19 mouse cellular contexts compared by ENCODE assay signal in the genomic region with DNA sequence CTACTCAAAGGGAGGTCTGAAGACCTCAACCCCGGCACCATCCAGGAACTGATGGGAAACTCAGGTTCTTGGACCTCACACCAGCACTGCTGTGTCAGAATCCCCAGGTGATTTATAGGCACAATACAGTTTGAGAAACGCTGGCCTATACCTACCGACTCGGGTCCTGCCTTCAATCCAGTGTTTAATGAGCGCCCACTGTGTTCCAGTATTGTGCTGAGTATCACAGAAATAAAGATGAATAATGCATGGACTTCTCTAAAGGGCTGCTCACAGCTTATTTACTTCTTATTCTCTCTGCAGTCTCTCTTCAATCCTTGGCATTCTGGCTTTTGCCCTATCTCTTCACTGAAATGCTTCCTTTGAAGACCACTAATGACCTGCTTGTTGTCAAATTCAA.
DNase-seq lines count a peak whose midpoint lies in the region; ATAC-seq and TF ChIP-seq lines count a peak whose summit lies in the region.
"Had no signal": no experiment of that assay in that cellular context is flagged by ENCODE, and none has a peak within 500 bp of the region (broad histone marks: within the 10 kb centered on the region; RNA-seq: fewer than 3 reads in every experiment).

No protein-coding gene starts in this region.

- no peak for TF ChIP-seq POLR2A in heart, adult 2 months (IDR thresholded peaks at IDR 0.05; ENCODE audit: insufficient read depth, low read depth, low read length)

- peaks cover 3% of the 10 kb centered on the region; the same call in 1 of the 2 replicates for H3K9me3 ChIP-seq in midbrain, embryonic 13.5 days
- no peaks in the 10 kb centered on the region for H3K9me3 ChIP-seq in midbrain, embryonic 16.5 days (replicated peaks; ENCODE audit: control insufficient read depth, low read length, poor library complexity, severe bottlenecking)
- no peaks in the 10 kb centered on the region for H3K9me3 ChIP-seq in midbrain, embryonic 15.5 days
- H3K9me3 ChIP-seq in midbrain, embryonic 11.5 days (ENCODE audit: control insufficient read depth, low read length), result no peaks in the 10 kb centered on the region
- H3K9me3 ChIP-seq: embryonic facial prominence, embryonic 10.5 days; forebrain, embryonic 13.5 days had no signal

- H3K9ac ChIP-seq in heart, adult 2 months (ENCODE audit: low read depth, low read length), result no peak overlapping the region
- H3K9ac ChIP-seq in midbrain, embryonic 13.5 days (replicated peaks), result no peak overlapping the region
- no peak overlapping the region for H3K9ac ChIP-seq in midbrain, embryonic 16.5 days (ENCODE audit: low read depth, low read length)
- H3K9ac ChIP-seq in midbrain, embryonic 15.5 days, result no peak overlapping the region
- H3K9ac ChIP-seq in midbrain, embryonic 11.5 days (ENCODE audit: low read length), result no peak overlapping the region
- H3K9ac ChIP-seq: embryonic facial prominence, embryonic 12.5 days; forebrain, embryonic 13.5 days; forebrain, postnatal 0 days had no signal

- H3K27ac ChIP-seq in heart, adult 2 months, result no peak overlapping the region
- peak overlapping the region; percentile 3; the same call in 1 of the 2 replicates for H3K27ac ChIP-seq in midbrain, embryonic 13.5 days
- no peak overlapping the region for H3K27ac ChIP-seq in midbrain, embryonic 16.5 days (ENCODE audit: low read length)
- H3K27ac ChIP-seq in midbrain, embryonic 15.5 days, result no peak overlapping the region
- H3K27ac ChIP-seq in midbrain, embryonic 11.5 days (ENCODE audit: low read depth, low read length), result no peak overlapping the region
- H3K27ac ChIP-seq: embryonic facial prominence, embryonic 10.5 days; embryonic facial prominence, embryonic 12.5 days; forebrain, embryonic 13.5 days had no signal

- H3K4me2 ChIP-seq in midbrain, embryonic 13.5 days (replicated peaks), result no peak overlapping the region
- H3K4me2 ChIP-seq in midbrain, embryonic 16.5 days (ENCODE audit: low read length), result no peak overlapping the region
- no peak overlapping the region for H3K4me2 ChIP-seq in midbrain, embryonic 15.5 days
- no peak overlapping the region for H3K4me2 ChIP-seq in midbrain, embryonic 11.5 days
- H3K4me2 ChIP-seq: embryonic facial prominence, embryonic 12.5 days; forebrain, embryonic 13.5 days had no signal

- 80% methylated on average over 5 of the region's 5 CpGs for WGBS in heart, adult 2 months
- 45% methylated on average over 5 of the region's 5 CpGs for WGBS in midbrain, embryonic 13.5 days
- 40% methylated on average over 5 of the region's 5 CpGs for WGBS in midbrain, embryonic 16.5 days
- WGBS in midbrain, embryonic 15.5 days, result 46% methylated on average over 5 of the region's 5 CpGs
- 69% methylated on average over 5 of the region's 5 CpGs for WGBS in midbrain, embryonic 11.5 days

- no peaks in the 10 kb centered on the region for H3K4me1 ChIP-seq in heart, adult 2 months (ENCODE audit: control insufficient read depth, insufficient read depth, low read length)
- H3K4me1 ChIP-seq in midbrain, embryonic 13.5 days (replicated peaks), result peaks cover 15% of the 10 kb centered on the region
- H3K4me1 ChIP-seq in midbrain, embryonic 16.5 days (ENCODE audit: control insufficient read depth, insufficient read depth, low read length), result peaks cover 8% of the 10 kb centered on the region
- peaks cover 7% of the 10 kb centered on the region; the same call in 1 of the 2 replicates for H3K4me1 ChIP-seq in midbrain, embryonic 15.5 days
- no peaks in the 10 kb centered on the region; the same call in 1 of the 2 replicates for H3K4me1 ChIP-seq in midbrain, embryonic 11.5 days (ENCODE audit: control insufficient read depth, insufficient read depth, low read length)
- H3K4me1 ChIP-seq: embryonic facial prominence, embryonic 12.5 days had no signal

- no peaks in the 10 kb centered on the region for H3K79me2 ChIP-seq in heart, adult 2 months (replicated peaks; ENCODE audit: control insufficient read depth, insufficient read depth, low read length)

- no peak overlapping the region for H3K4me3 ChIP-seq in heart, adult 2 months
- H3K4me3 ChIP-seq in midbrain, embryonic 13.5 days (replicated peaks), result no peak overlapping the region
- no peak overlapping the region for H3K4me3 ChIP-seq in midbrain, embryonic 16.5 days (ENCODE audit: low read depth, low read length)
- no peak overlapping the region for H3K4me3 ChIP-seq in midbrain, embryonic 15.5 days
- no peak overlapping the region for H3K4me3 ChIP-seq in midbrain, embryonic 11.5 days (ENCODE audit: low read depth, low read length)
- H3K4me3 ChIP-seq: embryonic facial prominence, embryonic 10.5 days; embryonic facial prominence, embryonic 12.5 days; forebrain, embryonic 13.5 days had no signal

- no peaks in the 10 kb centered on the region for H3K36me3 ChIP-seq in heart, adult 2 months (ENCODE audit: control insufficient read depth, insufficient read depth, low read length)
- H3K36me3 ChIP-seq in midbrain, embryonic 13.5 days, result no peaks in the 10 kb centered on the region
- no peaks in the 10 kb centered on the region for H3K36me3 ChIP-seq in midbrain, embryonic 16.5 days (ENCODE audit: control insufficient read depth, insufficient read depth, low read length)
- H3K36me3 ChIP-seq in midbrain, embryonic 15.5 days (replicated peaks), result no peaks in the 10 kb centered on the region
- no peaks in the 10 kb centered on the region for H3K36me3 ChIP-seq in midbrain, embryonic 11.5 days (ENCODE audit: control insufficient read depth, insufficient read depth, low read length)
- H3K36me3 ChIP-seq: embryonic facial prominence, embryonic 10.5 days; embryonic facial prominence, embryonic 12.5 days had no signal

- intact Hi-C loops in heart, adult 2 months (cut with DNase I), result no loop called here

- H3K27me3 ChIP-seq in heart, adult 2 months (ENCODE audit: control insufficient read depth, insufficient read depth, low read length), result no peaks in the 10 kb centered on the region
- H3K27me3 ChIP-seq in midbrain, embryonic 13.5 days, result no peaks in the 10 kb centered on the region
- no peaks in the 10 kb centered on the region for H3K27me3 ChIP-seq in midbrain, embryonic 16.5 days (ENCODE audit: control insufficient read depth, insufficient read depth, low read depth, low read length)
- no peaks in the 10 kb centered on the region for H3K27me3 ChIP-seq in midbrain, embryonic 15.5 days (replicated peaks)
- no peaks in the 10 kb centered on the region for H3K27me3 ChIP-seq in midbrain, embryonic 11.5 days (ENCODE audit: control insufficient read depth, insufficient read depth, low read length)
- H3K27me3 ChIP-seq: embryonic facial prominence, embryonic 12.5 days; forebrain, embryonic 13.5 days had no signal

- TF ChIP-seq EP300 in heart, adult 2 months (IDR thresholded peaks at IDR 0.05; ENCODE audit: insufficient read depth, low read depth, low read length), result no peak

- ATAC-seq in midbrain, embryonic 13.5 days, result 0 out of 2 replicates have a peak, but pooled peaks have one; percentile 55
- no peak for ATAC-seq in midbrain, embryonic 16.5 days
- peak; percentile 62 for ATAC-seq in midbrain, embryonic 15.5 days (replicated peaks)
- ATAC-seq in midbrain, embryonic 11.5 days (ENCODE audit: low FRiP score), result no peak
- ATAC-seq: forebrain, embryonic 13.5 days; forebrain, postnatal 0 days had no signal

- no peak for TF ChIP-seq CTCF in heart, adult 2 months (IDR thresholded peaks at IDR 0.05)

- peak; percentile 39 for DNase-seq in heart, adult 11 months
- DNase-seq in heart, adult 2 months, result no peak
- no peak for DNase-seq in midbrain, embryonic 11.5 days (ENCODE audit: low spot score, missing footprints)
- DNase-seq in lung, postnatal 10 days, result no peak
- DNase-seq: adrenal gland, adult 2 months; adrenal gland, postnatal 10 days; adrenal gland, postnatal 25 days; cerebellum, adult 11-12 months; cerebellum, adult 2 months; cerebellum, adult 9-10 months; cerebellum, postnatal 10 days; cerebellum, postnatal 25 days; forebrain, postnatal 0 days had no signal

Comparison
In these comparisons a context has a peak if more than half of its experiments do, and no peak if none do; other contexts are left out.
1. ATAC-seq: peak in midbrain, embryonic 13.5 days (single experiment) and midbrain, embryonic 15.5 days (single experiment); none in midbrain, embryonic 16.5 days (single experiment) and midbrain, embryonic 11.5 days (single experiment).